Mouse (Mus musculus) mesoderm, embryonic 11.5 days (tissue): ENCODE results near the gene Gucy2e.

Experiments used
- DNase-seq: peaks from one replicate; pipeline ENCODE4 v3.0.0-alpha.2; 2012; ENCODE audit warnings: low read depth, low spot score

The Gucy2e gene

GRCm38 (mm10) chr11:69236061-69236925 lies 543 bp downstream of the Gucy2e start:
- DNase-seq: no peak

GRCm38 (mm10) chr11:69235285-69236060 lies 1.4 kb downstream of the Gucy2e start:
- DNase-seq: peak; percentile 82

DNA sequence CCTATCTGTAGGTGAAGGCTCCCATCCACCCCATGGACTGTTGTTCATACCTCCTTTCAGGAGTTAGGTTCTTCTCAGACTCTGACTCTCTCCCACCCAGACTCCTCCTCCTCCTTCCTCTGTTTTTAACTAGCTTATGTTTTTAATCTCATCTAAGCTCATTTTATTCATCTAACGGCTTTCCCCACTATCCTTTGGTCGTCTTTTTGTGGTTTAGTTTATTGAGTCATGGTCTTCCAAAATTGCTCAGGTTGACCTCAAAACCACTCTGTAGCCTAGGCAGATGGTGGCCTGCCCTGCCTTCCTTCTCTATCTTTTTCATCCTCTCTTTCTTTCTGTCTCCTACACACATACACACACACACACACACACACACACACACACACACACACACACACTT lies 3.7 kb downstream of the Gucy2e start:
- DNase-seq: no peak

DNA sequence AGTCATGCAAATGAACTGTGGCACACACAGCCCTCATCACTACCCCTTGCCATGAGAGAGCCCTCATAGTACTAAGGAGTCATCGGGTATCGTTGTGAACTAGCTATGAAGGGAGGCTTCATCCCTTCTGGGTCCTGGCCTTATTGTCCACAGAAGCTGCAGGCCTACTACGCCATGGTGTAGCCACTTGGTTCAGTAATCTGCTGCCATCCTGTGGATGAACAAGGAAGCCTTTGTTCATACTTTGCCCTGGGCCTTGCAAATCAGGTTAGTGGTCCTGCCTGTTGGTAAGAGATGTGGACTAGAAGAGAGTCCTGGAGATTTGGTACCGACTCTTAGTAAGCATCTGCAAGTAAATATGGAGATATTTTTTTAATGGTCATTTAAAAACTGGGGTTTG lies 6.4 kb downstream of the Gucy2e start:
- no peak for DNase-seq

- no peak for DNase-seq
Measured at GRCm38 (mm10) chr11:69225715-69226114, 11.1 kb downstream of the Gucy2e start.

GRCm38 (mm10) chr11:69223101-69223500 lies 13.7 kb downstream of the Gucy2e start:
- DNase-seq: no peak

GRCm38 (mm10) chr11:69221070-69221469 lies 15.8 kb downstream of the Gucy2e start:
- DNase-seq: no peak

DNA sequence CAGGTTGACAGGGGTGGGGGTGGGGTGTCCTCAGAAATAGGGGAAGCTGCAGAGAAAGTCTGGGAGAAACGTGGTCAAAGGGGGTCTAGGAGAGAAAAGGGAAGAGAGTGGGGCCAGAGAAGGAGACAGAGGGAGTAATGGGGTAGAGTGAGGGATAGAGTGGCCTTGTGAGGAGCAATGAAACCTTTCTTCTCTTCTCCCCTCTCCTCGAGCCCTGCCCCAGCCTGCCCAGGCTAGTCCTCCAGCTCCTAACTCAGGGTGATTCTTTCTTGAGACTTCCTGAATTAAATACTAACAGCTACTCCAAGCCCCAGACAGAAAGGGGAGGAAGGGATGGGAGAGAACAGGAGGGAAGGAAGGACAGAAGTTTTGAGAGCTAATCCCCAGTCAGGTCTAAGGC lies 18.2 kb downstream of the Gucy2e start:
- no peak for DNase-seq

- DNase-seq: no peak
Measured at GRCm38 (mm10) chr11:69217411-69217810, 19.4 kb downstream of the Gucy2e start.

DNA sequence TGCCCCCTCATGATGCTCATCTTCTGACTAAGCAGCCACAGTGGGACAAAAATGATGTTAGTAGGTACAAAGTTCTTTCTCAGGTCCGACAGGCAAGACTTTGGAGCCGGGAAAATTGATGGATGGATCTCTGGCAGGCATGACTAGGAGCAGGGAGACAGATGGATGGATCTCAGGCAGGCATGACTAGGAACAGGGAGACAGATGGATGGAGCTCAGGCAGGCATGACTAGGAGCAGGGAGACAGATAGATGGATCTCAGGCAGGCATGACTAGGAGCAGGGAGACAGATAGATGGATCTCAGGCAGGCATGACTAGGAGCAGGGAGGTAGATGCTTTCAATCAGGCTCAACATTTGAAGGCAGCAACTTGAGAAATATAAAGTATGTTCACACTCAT lies 25.4 kb downstream of the Gucy2e start:
- DNase-seq: peak; percentile 42

DNA sequence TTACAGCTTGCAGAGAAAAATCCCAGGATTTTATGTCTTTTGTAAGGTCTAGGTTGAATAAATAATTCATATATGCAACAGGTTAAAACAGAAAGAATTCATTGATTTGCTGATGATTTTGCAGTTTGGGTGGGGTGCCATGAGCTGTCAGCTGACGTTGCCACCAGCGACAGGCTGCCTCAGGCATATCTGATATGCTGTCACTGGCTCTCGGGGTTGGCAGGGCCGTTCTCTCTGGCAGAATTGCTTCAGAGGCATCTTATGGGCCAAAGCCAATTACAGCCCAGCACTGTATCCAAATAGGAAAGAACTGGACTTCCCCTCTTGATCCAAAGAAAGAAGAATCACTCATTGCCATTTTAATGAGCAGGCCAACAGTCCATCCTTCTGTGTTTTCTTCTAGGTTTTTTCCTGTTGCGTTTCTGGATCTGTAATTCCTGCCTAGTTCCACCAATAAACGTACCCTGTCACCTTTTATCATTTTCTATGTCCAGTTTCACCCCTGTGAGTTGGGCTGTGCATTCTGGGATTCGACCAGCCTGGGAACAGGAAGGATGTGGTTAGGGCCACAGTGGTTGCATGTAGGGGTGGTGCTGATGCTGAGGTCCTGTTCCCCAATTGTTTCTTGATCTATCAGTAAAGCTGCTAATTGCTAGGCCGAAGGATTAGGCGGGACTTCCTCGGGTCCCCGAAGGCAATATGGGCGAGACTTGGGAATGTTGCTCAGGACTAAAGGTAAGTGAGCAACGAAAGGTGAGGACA lies 34.2 kb downstream of the Gucy2e start:
- DNase-seq: no peak

GRCm38 (mm10) chr11:69200231-69200630 lies 36.6 kb downstream of the Gucy2e start:
- DNase-seq: no peak

- no peak for DNase-seq
Measured at GRCm38 (mm10) chr11:69199251-69199650, 37.6 kb downstream of the Gucy2e start.

- DNase-seq: no peak
Measured at GRCm38 (mm10) chr11:69197743-69198142, 39.1 kb downstream of the Gucy2e start, which contains the start of gene Alox8. Alox8 (minus strand) TSS chr11:69197843.

GRCm38 (mm10) chr11:69197194-69197593 lies 39.6 kb downstream of the Gucy2e start:
- no peak for DNase-seq

DNA sequence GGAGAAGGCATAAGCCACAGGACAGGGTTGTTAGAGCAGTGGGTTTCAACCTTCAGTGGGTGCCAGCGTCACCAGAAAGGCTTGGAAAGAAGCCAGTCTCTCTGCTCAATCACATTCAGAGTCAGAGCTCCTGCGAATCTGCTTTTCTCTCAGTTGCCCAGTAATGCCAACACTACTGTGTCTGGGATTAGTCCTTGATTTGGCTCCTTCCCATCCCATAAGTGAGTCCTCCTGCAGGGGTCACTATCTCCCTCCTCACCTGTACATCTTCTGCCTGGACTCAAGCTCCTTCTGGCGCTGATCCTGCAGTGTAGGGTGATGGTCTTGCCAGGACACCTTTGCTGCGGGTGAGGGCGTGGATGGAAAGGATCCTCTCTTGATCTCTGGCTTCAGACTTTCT lies 40.1 kb downstream of the Gucy2e start:
- DNase-seq: no peak

GRCm38 (mm10) chr11:69192840-69193239 lies 44.0 kb downstream of the Gucy2e start:
- peak; percentile 66 for DNase-seq

- DNase-seq: no peak
Measured at GRCm38 (mm10) chr11:69185936-69186335, 50.9 kb downstream of the Gucy2e start.

DNA sequence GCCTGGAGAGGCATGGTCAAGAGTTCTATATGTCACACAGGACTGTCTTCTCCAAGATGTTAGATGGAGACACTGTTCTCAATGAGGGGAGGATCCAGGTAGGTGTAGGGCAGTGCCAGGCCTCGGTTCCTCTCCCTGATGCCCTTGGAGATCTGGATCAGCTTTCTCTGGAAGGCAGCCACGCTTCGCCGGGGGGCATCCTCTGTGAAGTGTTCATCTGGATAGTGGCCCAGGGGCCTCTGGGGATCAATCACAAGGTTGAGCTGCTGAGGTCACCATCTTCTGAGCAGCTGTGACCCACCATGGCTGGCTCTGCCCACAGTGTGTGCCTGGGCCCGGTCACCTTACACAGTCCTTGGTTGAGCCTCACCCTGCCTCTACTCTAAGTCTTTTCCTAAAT lies 51.8 kb downstream of the Gucy2e start:
- DNase-seq: no peak

GRCm38 (mm10) chr11:69180120-69180519 lies 56.7 kb downstream of the Gucy2e start:
- DNase-seq: no peak

GRCm38 (mm10) chr11:69179512-69179911 lies 57.3 kb downstream of the Gucy2e start:
- DNase-seq: no peak

GRCm38 (mm10) chr11:69178525-69178924 lies 58.3 kb downstream of the Gucy2e start:
- DNase-seq: no peak
